Mouse (Mus musculus) intestine, embryonic 16.5 days (tissue): ENCODE data around the gene Map2. TPM values are rescaled to one million over a fixed set of nuclear protein-coding genes. Genes with fewer than 3 reads are reported as not detected.

Experiments used
- ATAC-seq: fragments of 200-750 bp; cut with Nextera tagmentation; 2 replicates; pipeline ENCODE4 v1.8.0; 2017; ENCODE audit warnings: moderate TSS enrichment, moderate library complexity
- H3K27ac ChIP-seq: fragments of 300-500 bp; sonication (generic); 2 replicates; pipeline ENCODE4 v1.5.1; 2014; ENCODE audit warnings: mild to moderate bottlenecking, low read length
- H3K27me3 ChIP-seq: fragments of 300-500 bp; sonication (generic); replicated peaks from 2 replicates; pipeline ENCODE4 v1.6.1; 2014; ENCODE audit warnings: low read length, control low read depth, mixed read lengths; ENCODE audit not compliant: control insufficient read depth, insufficient read depth
- H3K36me3 ChIP-seq: fragments of 300-500 bp; sonication (generic); 2 replicates; pipeline ENCODE4 v1.6.1; 2014; ENCODE audit warnings: low read length, control low read depth; ENCODE audit not compliant: control insufficient read depth, insufficient read depth
- H3K4me1 ChIP-seq: fragments of 300-500 bp; sonication (generic); 2 replicates; pipeline ENCODE4 v1.6.1; 2014; ENCODE audit warnings: low read length, control low read depth, mixed read lengths; ENCODE audit not compliant: control insufficient read depth, insufficient read depth
- H3K4me2 ChIP-seq: fragments of 300-500 bp; sonication (generic); 2 replicates; pipeline ENCODE4 v1.6.1; 2014; ENCODE audit warnings: low read depth, low read length, control low read depth
- H3K4me3 ChIP-seq: fragments of 300-500 bp; sonication (generic); 2 replicates; pipeline ENCODE4 v1.5.1; 2014; ENCODE audit warnings: mild to moderate bottlenecking, low read length
- H3K9ac ChIP-seq: fragments of 300-500 bp; sonication (generic); 2 replicates; pipeline ENCODE4 v1.6.1; 2014; ENCODE audit warnings: low read depth, low read length
- H3K9me3 ChIP-seq: fragments of 300-500 bp; sonication (generic); 2 replicates; pipeline ENCODE4 v1.6.1; 2016; ENCODE audit warnings: low read length, control low read depth; ENCODE audit not compliant: control insufficient read depth
- WGBS: fragments of 180-500 bp; shearing (Covaris S2); extraction: QIAGEN DNeasy Blood & Tissue Kit; methylation state at CpG from one replicate; pipeline ENCODE4 v1.1.7; 2014; 5-methylcytosine and 5-hydroxymethylcytosine counted together
- polyA plus RNA-seq: library from polyadenylated mRNA; unstranded; fragments of >200 nt; fragmentation: Nextera tagmentation; extraction: Ambion mirVana; gene quantifications from 2 replicates; pipeline ENCODE4 v1.2.1, GENCODE M21; 2015

The Map2 gene
- polyA plus RNA-seq, 1 experiment from 2014 or later, result 9.5 TPM

- Histone ChIP-seq H3K4me2 (no peak overlapping the region), H3K36me3 (no peaks in the 10 kb centered on the region), H3K27me3 (no peaks in the 10 kb centered on the region), H3K4me3 (no peak overlapping the region), H3K4me1 (no peaks in the 10 kb centered on the region), H3K9me3 (no peaks in the 10 kb centered on the region), H3K27ac (no peak overlapping the region), H3K9ac (no peak overlapping the region)
- no peak for ATAC-seq
- WGBS, result 87% methylated on average over 2 of the region's 2 CpGs
Observed at GRCm38 (mm10) chr1:66361799-66362198, 186.7 kb downstream of the Map2 start.

- 76% methylated on average over 9 of the region's 9 CpGs for WGBS
- no peak overlapping the region for H3K27ac ChIP-seq
Observed at GRCm38 (mm10) chr1:66363285-66363684, 188.2 kb downstream of the Map2 start.

GRCm38 (mm10) chr1:66364386-66364785, 189.3 kb downstream of the Map2 start:
- no peak for ATAC-seq
- 89% methylated on average over 2 of the region's 2 CpGs for WGBS
- Histone ChIP-seq H3K36me3 (no peaks in the 10 kb centered on the region), H3K4me3 (no peak overlapping the region), H3K9ac (no peak overlapping the region), H3K27ac (no peak overlapping the region), H3K4me1 (no peaks in the 10 kb centered on the region), H3K4me2 (no peak overlapping the region), H3K9me3 (no peaks in the 10 kb centered on the region), H3K27me3 (no peaks in the 10 kb centered on the region)

More at GRCm38 (mm10) chr1:66363285-66363684, 188.2 kb downstream of the Map2 start:
- no peak overlapping the region for H3K4me3 ChIP-seq
- peak; percentile 59 for ATAC-seq
- no peaks in the 10 kb centered on the region for H3K36me3 ChIP-seq
- H3K4me1 ChIP-seq, result no peaks in the 10 kb centered on the region
- no peak overlapping the region for H3K4me2 ChIP-seq
- H3K9ac ChIP-seq, result no peak overlapping the region
- no peaks in the 10 kb centered on the region for H3K27me3 ChIP-seq
- no peaks in the 10 kb centered on the region for H3K9me3 ChIP-seq

GRCm38 (mm10) chr1:66365600-66365999, 190.5 kb downstream of the Map2 start:
- H3K27ac ChIP-seq, result no peak overlapping the region
- whole genome bisulfite sequencing, result 59% methylated on average over 4 of the region's 4 CpGs
- H3K27me3 ChIP-seq, result no peaks in the 10 kb centered on the region
- H3K4me2 ChIP-seq, result no peak overlapping the region
- H3K4me3 ChIP-seq, result no peak overlapping the region
- H3K36me3 ChIP-seq, result no peaks in the 10 kb centered on the region
- H3K4me1 ChIP-seq, result no peaks in the 10 kb centered on the region
- ATAC-seq, result no peak
- no peak overlapping the region for H3K9ac ChIP-seq
- H3K9me3 ChIP-seq, result no peaks in the 10 kb centered on the region

GRCm38 (mm10) chr1:66369486-66369885, 194.4 kb downstream of the Map2 start:
- Histone ChIP-seq H3K9me3 (no peaks in the 10 kb centered on the region), H3K9ac (no peak overlapping the region), H3K4me3 (no peak overlapping the region), H3K4me2 (no peak overlapping the region), H3K36me3 (no peaks in the 10 kb centered on the region), H3K27me3 (no peaks in the 10 kb centered on the region), H3K4me1 (no peaks in the 10 kb centered on the region), H3K27ac (no peak overlapping the region)
- ATAC-seq, result no peak
- WGBS, result 82% methylated on average over 7 of the region's 7 CpGs

- no peaks in the 10 kb centered on the region for H3K36me3 ChIP-seq
- H3K27me3 ChIP-seq, result no peaks in the 10 kb centered on the region
- no peak overlapping the region for H3K9ac ChIP-seq
- ATAC-seq, result no peak
- H3K27ac ChIP-seq, result no peak overlapping the region
- no peaks in the 10 kb centered on the region for H3K9me3 ChIP-seq
- H3K4me2 ChIP-seq, result no peak overlapping the region
- WGBS, result 76% methylated on average over 2 of the region's 2 CpGs
- H3K4me1 ChIP-seq, result no peaks in the 10 kb centered on the region
- H3K4me3 ChIP-seq, result no peak overlapping the region
Observed at GRCm38 (mm10) chr1:66371371-66371770, 196.3 kb downstream of the Map2 start.

GRCm38 (mm10) chr1:66386321-66386720, 211.2 kb downstream of the Map2 start:
- Histone ChIP-seq H3K9me3 (no peaks in the 10 kb centered on the region), H3K4me2 (no peak overlapping the region), H3K9ac (no peak overlapping the region), H3K27ac (no peak overlapping the region), H3K4me3 (no peak overlapping the region), H3K4me1 (no peaks in the 10 kb centered on the region), H3K27me3 (no peaks in the 10 kb centered on the region), H3K36me3 (no peaks in the 10 kb centered on the region)
- WGBS, result 89% methylated on average over 4 of the region's 4 CpGs
- ATAC-seq, result no peak

- Histone ChIP-seq H3K4me2 (no peak overlapping the region), H3K9ac (no peak overlapping the region), H3K9me3 (no peaks in the 10 kb centered on the region), H3K36me3 (no peaks in the 10 kb centered on the region), H3K27me3 (no peaks in the 10 kb centered on the region), H3K4me3 (no peak overlapping the region), H3K4me1 (no peaks in the 10 kb centered on the region), H3K27ac (no peak overlapping the region)
- ATAC-seq, result no peak
- 66% methylated on average over 10 of the region's 10 CpGs for WGBS
Observed at GRCm38 (mm10) chr1:66386751-66387452, 211.8 kb downstream of the Map2 start.

- H3K9ac ChIP-seq, result no peak overlapping the region
- WGBS, result 62% methylated on average over 8 of the region's 8 CpGs
- H3K4me1 ChIP-seq, result no peaks in the 10 kb centered on the region
- no peaks in the 10 kb centered on the region for H3K36me3 ChIP-seq
- H3K4me3 ChIP-seq, result no peak overlapping the region
- no peak overlapping the region for H3K4me2 ChIP-seq
- no peaks in the 10 kb centered on the region for H3K9me3 ChIP-seq
- no peak for ATAC-seq
- no peak overlapping the region for H3K27ac ChIP-seq
- H3K27me3 ChIP-seq, result no peaks in the 10 kb centered on the region
Observed at GRCm38 (mm10) chr1:66388561-66388960, 213.5 kb downstream of the Map2 start.
